8 mouse cellular contexts compared by ENCODE assay signal in the genomic region with DNA sequence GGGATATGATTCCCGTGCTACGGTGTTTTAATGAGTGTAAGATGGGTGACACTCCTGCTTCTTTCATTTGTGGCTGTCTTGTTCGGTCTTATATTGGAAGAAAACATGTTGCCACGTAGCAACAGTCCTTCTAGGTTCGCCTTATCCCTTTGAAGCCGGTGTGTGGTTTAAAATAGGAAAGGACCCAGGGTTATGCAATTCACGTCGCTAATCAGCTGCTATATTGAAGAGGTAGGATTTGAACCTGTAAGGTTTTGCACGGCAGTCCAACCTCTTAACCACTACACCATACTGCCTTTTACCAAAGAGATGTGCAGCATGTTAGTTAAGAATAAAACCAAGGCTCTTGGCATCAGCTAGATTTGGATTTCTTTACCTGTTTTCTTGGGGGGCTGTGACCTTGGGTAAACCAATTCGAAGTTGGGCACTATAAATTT. TPM values are rescaled to one million over a fixed set of nuclear protein-coding genes. Genes with fewer than 3 reads are reported as not detected.
DNase-seq lines count a peak whose midpoint lies in the region; ATAC-seq lines count a peak whose summit lies in the region.

No protein-coding gene starts in this region.

- H3K9me3 ChIP-seq in heart, embryonic 10.5 days = no peaks in the 10 kb centered on the region
- H3K9me3 ChIP-seq in kidney, embryonic 14.5 days (ENCODE audit: control insufficient read depth, low read length) = no peaks in the 10 kb centered on the region
- no peaks in the 10 kb centered on the region for H3K9me3 ChIP-seq in liver, embryonic 13.5 days (replicated peaks)

- H3K27ac ChIP-seq in heart, embryonic 10.5 days = peak overlapping the region; percentile 97
- H3K27ac ChIP-seq in kidney, embryonic 14.5 days (ENCODE audit: low read depth, low read length) = no peak overlapping the region
- H3K27ac ChIP-seq in liver, embryonic 13.5 days = peak overlapping the region; percentile 92

- peaks cover 12% of the 10 kb centered on the region; the same call in 1 of the 2 replicates for H3K4me1 ChIP-seq in heart, embryonic 10.5 days
- peaks cover 10% of the 10 kb centered on the region; the same call in 1 of the 2 replicates for H3K4me1 ChIP-seq in kidney, embryonic 14.5 days (ENCODE audit: control insufficient read depth, insufficient read depth, low read length)
- H3K4me1 ChIP-seq in liver, embryonic 13.5 days (replicated peaks) = peaks cover 37% of the 10 kb centered on the region

- WGBS in heart, embryonic 10.5 days = 8% methylated on average over 10 of the region's 10 CpGs
- 6% methylated on average over 10 of the region's 10 CpGs for WGBS in kidney, embryonic 14.5 days
- 4% methylated on average over 10 of the region's 10 CpGs for WGBS in liver, embryonic 13.5 days (ENCODE audit: insufficient replicate concordance)

- DNase-seq in CD4-positive helper T cell, adult 2 months (ENCODE audit: low read depth, low spot score) = peak; percentile 94
- DNase-seq in ZHBTc4 (ENCODE audit: low read depth, low spot score) = peak; percentile 72
- DNase-seq in embryo, embryonic 10.5 days (ENCODE audit: low spot score) = peak; percentile 92
- DNase-seq in heart, embryonic 10.5 days (ENCODE audit: low spot score) = peak; percentile 87
- DNase-seq in liver, embryonic 13.5 days = peak; percentile 78
- DNase-seq in natural killer cell, adult 2 months (ENCODE audit: low spot score in 2 of 2) = peak; percentile 84 to 85
- DNase-seq in thymus, postnatal 10 days (ENCODE audit: low spot score in 2 of 2) = peak; percentile 58 to 77

- H3K36me3 ChIP-seq in heart, embryonic 10.5 days = peaks cover 11% of the 10 kb centered on the region
- 0 out of 2 replicates have a peak, but pooled peaks cover 6% of the 10 kb centered on the region for H3K36me3 ChIP-seq in kidney, embryonic 14.5 days (ENCODE audit: control insufficient read depth, insufficient read depth, low read length)
- H3K36me3 ChIP-seq in liver, embryonic 13.5 days = peaks cover 22% of the 10 kb centered on the region

- peak overlapping the region; percentile 100 for H3K4me3 ChIP-seq in heart, embryonic 10.5 days
- H3K4me3 ChIP-seq in kidney, embryonic 14.5 days (ENCODE audit: low read length) = peak overlapping the region; percentile 84
- H3K4me3 ChIP-seq in liver, embryonic 13.5 days (replicated peaks) = peak overlapping the region; percentile 97

- H3K9ac ChIP-seq in kidney, embryonic 14.5 days (ENCODE audit: low read depth, low read length) = peak overlapping the region; percentile 94
- H3K9ac ChIP-seq in liver, embryonic 13.5 days = peak overlapping the region; percentile 97

- ATAC-seq in kidney, embryonic 14.5 days (ENCODE audit: low FRiP score, low TSS enrichment) = peak; percentile 51
- peak; percentile 78 for ATAC-seq in liver, embryonic 13.5 days (ENCODE audit: low read depth)

- H3K4me2 ChIP-seq in kidney, embryonic 14.5 days (replicated peaks; ENCODE audit: low read depth, low read length) = peak overlapping the region; percentile 45
- peak overlapping the region; percentile 96 for H3K4me2 ChIP-seq in liver, embryonic 13.5 days

- H3K27me3 ChIP-seq in heart, embryonic 10.5 days (ENCODE audit: insufficient read depth, poor library complexity, severe bottlenecking) = no peaks in the 10 kb centered on the region
- H3K27me3 ChIP-seq in kidney, embryonic 14.5 days (ENCODE audit: control insufficient read depth, insufficient read depth, low read length) = no peaks in the 10 kb centered on the region
- H3K27me3 ChIP-seq in liver, embryonic 13.5 days = no peaks in the 10 kb centered on the region

RNA-seq across cellular contexts. Expression of a gene that starts 1.0 kb away (rescaled TPM):
- polyA plus RNA-seq in heart, embryonic 10.5 days (2016; fragmentation: Nextera tagmentation; extraction: Ambion mirVana) = 32.3 and 36.9 TPM in 2 replicates
- 25.6 and 31.2 TPM in 2 replicates for polyA plus RNA-seq in kidney, embryonic 14.5 days (2014; fragmentation: Nextera tagmentation; extraction: Ambion mirVana)
- 19.3 and 21.1 TPM in 2 replicates for polyA plus RNA-seq in liver, embryonic 13.5 days (2015; fragmentation: Nextera tagmentation; extraction: Ambion mirVana)
